Mouse (Mus musculus) heart, adult 2 months (tissue): Measurements from ENCODE around the gene Cldn3.

Experiments used
- CTCF ChIP-seq: fragments of 200-600 bp; IDR thresholded peaks from 2 replicates; pipeline ENCODE4 v1.8.1; 2022; ENCODE audit warnings: antibody characterized with exemption, mild to moderate bottlenecking, moderate library complexity
- POLR2A ChIP-seq: fragments of 200-500 bp; IDR thresholded peaks from 2 replicates; pipeline ENCODE4 v1.6.1; 2011; ENCODE audit warnings: mild to moderate bottlenecking, low read depth, low read length, control low read depth; ENCODE audit not compliant: insufficient read depth

DNA sequence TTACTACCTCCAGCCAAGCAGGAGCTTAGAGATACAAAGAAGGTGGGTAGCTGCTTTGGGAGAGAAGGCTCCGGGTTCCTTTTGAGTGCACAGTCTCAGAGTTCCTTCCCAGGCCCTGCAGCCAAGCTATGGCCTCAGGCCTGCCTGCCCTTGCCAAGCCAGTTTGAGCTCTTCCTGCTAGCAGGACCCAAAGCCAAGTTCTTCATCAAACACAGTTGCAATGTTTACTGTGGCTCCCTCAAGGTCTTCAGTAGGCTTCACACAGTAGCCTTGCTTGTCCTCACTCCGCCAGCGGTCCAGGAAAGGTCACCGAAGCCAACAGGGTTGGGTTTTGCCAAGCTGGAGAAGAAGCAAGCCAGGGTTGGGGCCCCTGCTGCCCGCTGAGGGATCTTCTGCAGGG, 6.6 kb downstream of the Cldn3 start:
- TF ChIP-seq POLR2A (no peak), CTCF (no peak)
